Mouse (Mus musculus): ENCODE data around the gene Fsip1. TPM values are rescaled to one million over a fixed set of nuclear protein-coding genes. Genes with fewer than 3 reads are reported as not detected.

Fsip1 gene
- total and polyA plus RNA-seq, 2 experiments from 2014 or later: 0.58 to 3.7 TPM

DNA sequence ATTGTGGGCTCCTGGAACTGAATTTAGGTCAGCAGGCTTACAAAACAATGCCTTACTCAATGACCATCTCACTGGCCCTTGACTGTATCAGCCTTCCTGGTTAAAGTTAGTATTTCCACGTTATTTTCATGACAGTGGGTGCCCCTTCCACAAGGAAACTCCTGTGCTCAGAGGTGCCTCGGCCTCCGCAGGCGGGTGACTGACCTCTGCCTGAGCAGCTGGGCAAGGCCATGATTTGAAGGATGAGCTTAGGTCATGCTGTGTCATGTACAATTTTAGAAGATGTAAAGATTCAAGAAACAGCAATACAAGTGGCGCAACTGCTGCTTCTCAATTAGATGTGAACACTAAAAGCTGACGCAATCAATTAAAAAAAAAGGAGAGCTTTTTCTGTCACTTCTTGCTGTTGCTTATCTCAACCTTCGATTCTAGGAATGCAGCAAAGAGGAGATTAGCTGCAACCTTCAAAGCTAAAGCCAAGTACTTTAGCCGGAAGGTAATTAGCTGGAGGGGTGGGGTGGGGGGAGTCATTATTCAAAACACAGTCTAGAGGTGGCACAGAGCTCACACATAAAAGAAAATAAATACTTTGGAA, 50.7 kb downstream of the Fsip1 start:
- no peaks in the 10 kb centered on the region for H3K36me3 ChIP-seq (ENCODE audit: insufficient read depth, low read length)
- H3K4me1 ChIP-seq (ENCODE audit: insufficient read depth, low read length): peaks cover 20% of the 10 kb centered on the region
- H3K27me3 ChIP-seq (ENCODE audit: insufficient read depth, low read length): no peaks in the 10 kb centered on the region
- DNase-seq (ENCODE audit: low spot score) (no peak), ATAC-seq (no peak)
- no peak overlapping the region for H3K9ac ChIP-seq (replicated peaks; ENCODE audit: low read length)
- no peak overlapping the region for H3K4me2 ChIP-seq (ENCODE audit: low read depth, low read length)
- H3K27ac ChIP-seq: no peak overlapping the region
- WGBS: 46% methylated on average over 8 of the region's 8 CpGs
- H3K4me3 ChIP-seq (ENCODE audit: low read length): no peak overlapping the region
- H3K9me3 ChIP-seq (ENCODE audit: low read length): no peaks in the 10 kb centered on the region
- no peak for TF ChIP-seq CTCF (IDR thresholded peaks at IDR 0.05; ENCODE audit: low read depth)

DNA sequence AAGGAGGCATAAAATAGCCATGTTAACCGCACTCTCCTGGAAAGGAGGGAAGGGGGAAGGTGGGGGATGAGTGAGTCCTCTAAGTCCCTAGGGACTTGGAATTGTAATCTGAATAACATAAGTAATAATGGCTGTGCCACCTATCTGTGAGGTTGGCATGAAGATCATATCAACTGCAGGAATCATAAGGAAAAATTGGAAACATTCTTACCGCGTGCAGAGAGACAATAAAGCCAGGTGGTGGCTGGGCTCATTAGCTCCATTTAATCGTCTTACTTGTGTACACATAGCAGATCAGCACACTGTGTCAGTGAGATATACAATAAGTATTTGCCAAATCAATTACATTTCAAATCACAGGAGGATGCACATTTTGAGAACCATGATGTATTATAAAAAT, 52.1 kb downstream of the Fsip1 start:
- TF ChIP-seq CTCF (IDR thresholded peaks at IDR 0.05; ENCODE audit: low read depth): no peak
- Histone ChIP-seq H3K4me1 (ENCODE audit: insufficient read depth, low read length) (peaks cover 20% of the 10 kb centered on the region), H3K27me3 (ENCODE audit: insufficient read depth, low read length) (no peaks in the 10 kb centered on the region), H3K9ac (replicated peaks; ENCODE audit: low read length) (no peak overlapping the region), H3K4me2 (ENCODE audit: low read depth, low read length) (peak overlapping the region; percentile 42; the same call in 1 of the 2 replicates), H3K4me3 (ENCODE audit: low read length) (no peak overlapping the region), H3K9me3 (ENCODE audit: low read length) (no peaks in the 10 kb centered on the region), H3K27ac (peak overlapping the region; percentile 66), H3K36me3 (ENCODE audit: insufficient read depth, low read length) (no peaks in the 10 kb centered on the region)
- WGBS: 34% methylated on average over 4 of the region's 4 CpGs
- DNase-seq (ENCODE audit: low spot score) (peak; percentile 24), ATAC-seq (no peak)

DNA sequence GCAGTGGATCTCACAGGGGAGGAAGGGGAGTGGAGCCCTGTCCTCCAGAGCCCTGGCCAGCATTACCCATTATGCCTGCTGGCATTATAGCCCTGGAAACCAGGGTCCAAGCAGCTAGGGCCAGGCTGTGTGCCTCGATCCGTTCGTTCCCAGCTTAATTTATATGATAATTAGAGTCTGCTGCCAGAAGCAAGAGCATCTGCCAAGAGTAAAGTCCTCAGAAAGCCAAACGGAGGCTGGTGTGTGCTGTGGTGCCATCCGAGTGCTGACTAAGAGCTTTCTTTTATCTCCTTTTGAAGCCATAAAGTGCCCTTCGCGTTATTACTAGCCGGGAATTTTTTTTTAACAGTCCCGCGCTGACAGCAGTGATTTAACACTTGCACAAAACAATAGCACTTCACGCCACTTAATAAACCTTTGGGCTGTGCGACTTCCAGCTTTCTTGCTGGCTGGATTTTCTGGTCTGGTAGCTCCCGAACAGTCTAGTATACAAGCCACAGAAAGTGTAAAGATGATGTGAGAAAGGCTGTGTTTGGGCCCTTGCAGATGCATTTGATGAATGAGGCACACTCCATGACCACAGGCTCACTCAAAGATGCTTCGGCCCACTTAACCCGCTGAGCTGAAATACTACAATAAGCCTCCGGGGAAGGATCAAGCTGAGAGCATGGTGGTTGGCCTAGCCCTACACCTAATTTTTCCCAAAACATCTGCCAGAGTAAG, 52.9 kb downstream of the Fsip1 start:
- Histone ChIP-seq H3K36me3 (ENCODE audit: insufficient read depth, low read length) (no peaks in the 10 kb centered on the region), H3K9me3 (ENCODE audit: low read length) (no peaks in the 10 kb centered on the region), H3K27me3 (ENCODE audit: insufficient read depth, low read length) (no peaks in the 10 kb centered on the region), H3K9ac (replicated peaks; ENCODE audit: low read length) (0 out of 2 replicates have a peak overlapping the region, but pooled peaks have one; percentile 9), H3K27ac (peak overlapping the region; percentile 66), H3K4me3 (ENCODE audit: low read length) (no peak overlapping the region), H3K4me1 (ENCODE audit: insufficient read depth, low read length) (peaks cover 20% of the 10 kb centered on the region), H3K4me2 (ENCODE audit: low read depth, low read length) (peak overlapping the region; percentile 42)
- peak; percentile 92 for DNase-seq (ENCODE audit: low spot score)
- no peak for TF ChIP-seq CTCF (IDR thresholded peaks at IDR 0.05; ENCODE audit: low read depth)
- WGBS: 3% methylated on average over 16 of the region's 16 CpGs
- ATAC-seq: peak; percentile 89

DNA sequence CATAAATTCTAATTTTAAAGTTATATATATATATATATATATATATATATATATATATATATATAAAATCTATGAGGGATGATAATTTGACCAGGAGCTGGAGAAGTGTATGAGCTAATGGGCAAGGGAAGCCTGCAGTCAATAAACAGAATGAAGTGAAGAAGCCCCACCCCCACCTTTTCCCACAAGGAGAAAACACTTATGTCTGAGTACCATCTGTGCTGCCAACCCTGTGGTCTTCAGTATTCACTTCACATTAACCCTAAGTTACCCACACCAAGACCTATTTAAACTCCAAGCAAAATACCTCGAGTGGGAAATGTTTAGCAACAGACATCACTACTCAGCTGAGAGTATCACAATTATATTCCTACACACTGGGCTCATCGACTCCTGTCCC, 53.8 kb downstream of the Fsip1 start:
- peaks cover 20% of the 10 kb centered on the region for H3K4me1 ChIP-seq (ENCODE audit: insufficient read depth, low read length)
- DNase-seq (ENCODE audit: low spot score): peak; percentile 70
- no peak for ATAC-seq
- H3K4me3 ChIP-seq (ENCODE audit: low read length): no peak overlapping the region
- H3K9ac ChIP-seq (replicated peaks; ENCODE audit: low read length): no peak overlapping the region
- H3K27me3 ChIP-seq (ENCODE audit: insufficient read depth, low read length): no peaks in the 10 kb centered on the region
- TF ChIP-seq CTCF (IDR thresholded peaks at IDR 0.05; ENCODE audit: low read depth): no peak
- H3K27ac ChIP-seq: peak overlapping the region; percentile 66; the same call in 1 of the 2 replicates
- no peak overlapping the region for H3K4me2 ChIP-seq (ENCODE audit: low read depth, low read length)
- no peaks in the 10 kb centered on the region for H3K9me3 ChIP-seq (ENCODE audit: low read length)
- no peaks in the 10 kb centered on the region for H3K36me3 ChIP-seq (ENCODE audit: insufficient read depth, low read length)
- 19% methylated on average over 2 of the region's 2 CpGs for WGBS

- Histone ChIP-seq H3K4me2 (ENCODE audit: low read depth, low read length) (no peak overlapping the region), H3K4me3 (ENCODE audit: low read length) (no peak overlapping the region), H3K9me3 (ENCODE audit: low read length) (no peaks in the 10 kb centered on the region), H3K27ac (no peak overlapping the region), H3K36me3 (ENCODE audit: insufficient read depth, low read length) (no peaks in the 10 kb centered on the region), H3K9ac (replicated peaks; ENCODE audit: low read length) (no peak overlapping the region), H3K4me1 (ENCODE audit: insufficient read depth, low read length) (peaks cover 20% of the 10 kb centered on the region), H3K27me3 (ENCODE audit: insufficient read depth, low read length) (no peaks in the 10 kb centered on the region)
- TF ChIP-seq CTCF (IDR thresholded peaks at IDR 0.05; ENCODE audit: low read depth): no peak
- DNase-seq (ENCODE audit: low spot score): no peak
- ATAC-seq: no peak
Measured at GRCm38 (mm10) chr2:118201983-118202382, 54.8 kb downstream of the Fsip1 start.

DNA sequence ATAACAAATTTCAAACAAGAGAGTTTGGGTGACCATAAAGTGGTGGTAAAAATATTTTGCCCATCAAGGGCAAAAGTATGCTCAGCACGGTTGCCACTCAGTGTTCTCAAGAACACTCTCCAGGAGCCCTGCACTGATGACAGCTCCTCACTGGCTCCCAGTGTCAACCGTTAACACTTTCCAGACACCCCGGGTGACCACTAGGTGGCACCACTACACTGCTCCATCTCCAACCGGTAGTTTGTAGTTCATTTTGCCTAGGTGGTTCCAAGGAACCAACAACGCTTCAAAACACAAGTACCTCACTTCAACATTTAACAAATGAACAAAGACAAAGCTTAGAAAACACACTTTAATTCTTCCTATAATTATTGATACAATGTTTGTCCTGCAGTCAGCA, 56.9 kb downstream of the Fsip1 start:
- peak; percentile 49; the same call in 1 of the 2 replicates for ATAC-seq
- TF ChIP-seq CTCF (IDR thresholded peaks at IDR 0.05; ENCODE audit: low read depth): peak; percentile 95
- no peak overlapping the region for H3K27ac ChIP-seq
- no peak overlapping the region for H3K9ac ChIP-seq (replicated peaks; ENCODE audit: low read length)
- H3K9me3 ChIP-seq (ENCODE audit: low read length): no peaks in the 10 kb centered on the region
- peaks cover 17% of the 10 kb centered on the region for H3K4me1 ChIP-seq (ENCODE audit: insufficient read depth, low read length)
- no peaks in the 10 kb centered on the region for H3K36me3 ChIP-seq (ENCODE audit: insufficient read depth, low read length)
- H3K4me3 ChIP-seq (ENCODE audit: low read length): no peak overlapping the region
- no peaks in the 10 kb centered on the region for H3K27me3 ChIP-seq (ENCODE audit: insufficient read depth, low read length)
- DNase-seq (ENCODE audit: low spot score): peak; percentile 88
- WGBS: 5% methylated on average over 5 of the region's 5 CpGs
- no peak overlapping the region for H3K4me2 ChIP-seq (ENCODE audit: low read depth, low read length)

DNA sequence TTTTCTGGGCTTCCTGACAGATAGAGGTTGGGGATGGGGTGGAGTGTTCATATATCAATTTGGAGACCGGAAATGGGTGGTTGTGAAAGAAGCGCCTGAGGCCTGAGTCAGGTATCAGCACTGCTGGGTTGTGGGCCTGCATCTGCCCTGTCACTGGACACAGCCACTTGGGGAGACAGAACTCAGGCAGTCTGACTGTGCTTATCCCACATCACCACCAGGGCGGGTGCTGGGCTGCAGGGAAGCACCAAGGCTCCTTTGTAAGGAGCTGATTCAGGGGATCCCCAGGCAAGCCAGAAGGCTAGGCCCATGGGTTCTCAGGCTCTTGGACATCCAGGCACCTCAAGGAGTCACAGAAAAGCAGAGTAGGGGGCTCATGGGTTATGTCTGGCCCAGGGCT, 59.8 kb downstream of the Fsip1 start:
- no peaks in the 10 kb centered on the region for H3K36me3 ChIP-seq (ENCODE audit: insufficient read depth, low read length)
- H3K27ac ChIP-seq: no peak overlapping the region
- H3K9me3 ChIP-seq (ENCODE audit: low read length): no peaks in the 10 kb centered on the region
- no peak overlapping the region for H3K9ac ChIP-seq (replicated peaks; ENCODE audit: low read length)
- DNase-seq (ENCODE audit: low spot score) (no peak), ATAC-seq (no peak)
- no peak overlapping the region for H3K4me3 ChIP-seq (ENCODE audit: low read length)
- peak; percentile 40 for TF ChIP-seq CTCF (IDR thresholded peaks at IDR 0.05; ENCODE audit: low read depth)
- H3K4me1 ChIP-seq (ENCODE audit: insufficient read depth, low read length): no peaks in the 10 kb centered on the region
- 92% methylated on average over 3 of the region's 3 CpGs for WGBS
- H3K4me2 ChIP-seq (ENCODE audit: low read depth, low read length): no peak overlapping the region
- no peaks in the 10 kb centered on the region for H3K27me3 ChIP-seq (ENCODE audit: insufficient read depth, low read length)
